Mouse (Mus musculus) monocyte, adult 2 months (primary cell): ENCODE results near the gene Sorl1.
A peak's percentile ranks its signal among the peaks of the same experiment; 100 is the strongest.

ENCODE experiments used
- DNase-seq, 2 experiments: peaks; one replicate each; pipeline ENCODE4 v3.0.0; 2022; ENCODE audit warnings: low spot score in 2 of 2, low read depth in 1 of 2

Sorl1 gene

GRCm38 (mm10) chr9:42019308-42020031 lies 104.6 kb downstream of the Sorl1 start:
- DNase-seq, result no peak

- no peak for DNase-seq
Measured at GRCm38 (mm10) chr9:42008501-42008900, 115.6 kb downstream of the Sorl1 start.

DNA sequence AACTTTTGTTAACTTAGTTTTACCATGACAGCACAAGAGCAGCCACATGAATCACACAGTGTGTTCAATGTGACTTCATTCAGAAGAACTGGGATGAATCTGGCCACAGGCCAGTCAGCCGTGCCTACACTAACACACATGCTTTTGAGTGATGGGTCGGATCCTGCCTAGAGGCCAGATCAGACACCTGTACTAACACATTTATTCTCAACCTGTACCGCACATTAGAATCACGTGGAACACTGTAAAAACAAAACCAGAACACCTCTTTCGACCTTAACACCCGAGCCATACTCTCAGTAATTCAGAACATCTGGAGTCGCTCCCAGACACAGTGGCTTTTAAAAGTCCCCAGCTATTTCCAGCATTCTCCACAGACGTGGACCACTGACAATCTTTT lies 119.0 kb downstream of the Sorl1 start:
- no peak for DNase-seq

GRCm38 (mm10) chr9:42004140-42004539 lies 120.0 kb downstream of the Sorl1 start:
- DNase-seq, result no peak

DNA sequence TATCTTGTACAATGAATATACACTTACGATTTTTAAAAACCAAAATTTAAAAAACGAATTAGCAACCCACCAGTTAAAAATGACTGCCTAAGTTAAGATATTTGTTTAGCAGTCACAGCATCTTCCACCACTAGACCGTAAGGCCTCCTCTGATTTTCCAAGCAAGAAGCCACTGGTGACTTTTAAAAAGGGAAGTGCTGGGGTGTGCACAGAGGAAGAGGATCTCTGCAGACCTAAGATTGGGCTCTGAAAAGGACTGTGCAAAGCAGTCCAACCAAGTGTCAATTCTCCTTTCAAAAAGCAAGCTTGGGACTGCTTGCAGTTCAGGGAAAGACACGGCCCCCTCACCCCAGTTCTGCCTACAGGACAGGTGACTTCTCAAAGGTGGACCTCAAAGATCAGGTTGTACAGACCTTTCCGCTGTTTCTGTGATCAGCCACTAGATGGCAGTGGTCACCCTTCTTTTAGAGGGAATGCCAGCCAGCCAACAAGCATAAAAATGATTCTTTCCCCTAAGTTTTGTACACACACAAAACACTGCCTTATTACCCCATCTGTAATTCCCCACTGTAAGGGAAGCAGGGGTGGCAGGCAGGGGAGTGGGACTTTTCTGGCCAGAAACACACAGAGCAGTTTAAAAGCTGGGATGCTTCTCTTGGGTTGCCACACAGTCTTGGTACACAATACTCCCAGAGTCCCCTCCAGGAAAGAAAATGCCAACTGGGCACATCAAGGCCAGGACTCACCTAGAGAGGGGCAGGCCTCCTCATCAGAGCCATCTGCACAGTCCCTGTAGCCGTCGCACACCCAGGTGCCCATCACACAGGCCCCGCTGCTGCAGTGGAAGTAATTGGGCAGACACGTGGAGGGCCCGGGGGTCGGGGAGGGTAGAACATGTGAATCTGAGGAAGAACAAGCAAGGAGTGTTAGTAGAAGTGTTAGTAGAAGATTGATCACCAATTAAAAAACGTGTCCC lies 124.3 kb downstream of the Sorl1 start:
- peak in 1 of 2 experiments; percentile 16 for DNase-seq

DNA sequence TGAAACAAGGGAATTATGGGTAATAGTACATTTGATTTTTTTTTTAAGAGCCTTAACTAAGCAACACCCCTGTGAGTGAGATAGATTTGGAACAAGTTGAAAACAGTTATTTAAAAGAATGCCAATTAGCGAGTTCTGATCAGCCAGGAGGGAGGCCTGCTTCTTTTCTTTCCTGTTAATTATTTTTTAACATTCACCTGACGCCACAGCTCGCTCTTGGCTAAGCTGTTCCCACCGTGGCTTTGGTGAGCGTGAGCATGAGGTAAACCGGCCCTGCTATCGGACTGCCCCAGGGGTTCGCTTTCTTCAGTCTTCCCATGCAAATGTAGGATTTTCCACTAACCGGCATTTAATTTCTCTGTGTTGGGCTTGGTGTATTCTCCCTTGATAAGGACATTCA lies 128.8 kb downstream of the Sorl1 start:
- DNase-seq, result no peak

DNA sequence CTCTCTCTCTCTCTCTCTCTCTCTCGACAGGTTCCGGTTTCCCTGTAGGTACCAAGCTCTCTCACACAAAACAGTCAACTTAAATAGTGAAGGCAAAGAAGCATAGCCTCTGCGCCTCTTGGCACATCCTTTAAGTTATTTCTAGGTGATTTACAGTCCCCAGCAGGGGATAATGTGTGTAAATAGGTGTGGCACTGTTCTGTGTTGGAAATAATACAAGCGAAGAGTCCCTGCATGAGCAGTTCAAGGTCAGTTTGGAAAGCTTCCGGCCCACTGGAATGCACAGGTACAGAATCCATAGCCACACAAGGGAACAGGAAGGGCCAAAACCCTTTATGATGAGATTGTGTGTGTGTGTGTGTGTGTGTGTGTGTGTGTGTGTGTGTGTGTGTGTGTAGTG lies 130.3 kb downstream of the Sorl1 start:
- no peak for DNase-seq

GRCm38 (mm10) chr9:41992841-41993240 lies 131.3 kb downstream of the Sorl1 start:
- DNase-seq, result no peak

- DNase-seq, result no peak
Measured at GRCm38 (mm10) chr9:41985636-41986035, 138.5 kb downstream of the Sorl1 start.

DNA sequence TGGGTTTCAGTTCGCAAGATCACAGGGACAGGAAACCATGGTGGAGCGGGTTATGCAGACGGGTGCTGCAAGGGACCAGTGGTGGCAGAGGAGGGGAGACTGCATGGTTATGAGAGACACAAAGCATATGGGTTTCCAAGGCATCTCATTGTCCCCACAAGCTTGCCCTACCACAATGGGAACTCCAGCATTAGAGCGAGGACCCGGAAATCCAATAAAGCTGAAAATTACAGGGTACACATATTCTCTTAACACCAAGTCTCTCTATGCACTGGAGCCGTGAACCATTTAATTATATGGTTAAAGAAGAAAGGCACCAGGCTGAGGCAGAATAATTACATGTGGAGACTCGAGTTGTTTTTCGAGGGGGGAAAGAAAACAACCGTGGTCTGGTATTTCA lies 139.0 kb downstream of the Sorl1 start:
- DNase-seq, result no peak

GRCm38 (mm10) chr9:41984306-41984705 lies 139.8 kb downstream of the Sorl1 start:
- DNase-seq, result no peak

DNA sequence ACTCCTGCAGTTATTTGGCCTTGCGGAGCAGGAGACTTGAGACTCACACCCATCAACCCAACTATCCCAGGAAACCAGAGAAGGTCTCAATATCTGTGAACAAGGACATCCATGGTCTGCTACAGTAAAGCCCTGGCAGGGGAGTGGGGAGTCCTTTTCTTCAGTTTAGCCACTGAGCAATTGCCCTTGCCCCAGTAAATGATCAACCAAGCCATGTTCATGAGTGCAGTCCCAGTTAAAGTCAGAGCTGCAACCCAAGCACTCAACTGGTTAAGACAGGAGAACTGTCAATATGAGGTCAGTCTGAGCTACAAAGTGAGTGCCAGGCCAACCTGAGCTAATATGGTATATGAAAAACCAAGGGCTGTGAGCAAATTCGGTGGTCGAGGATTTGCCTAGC lies 140.8 kb downstream of the Sorl1 start:
- no peak for DNase-seq

DNA sequence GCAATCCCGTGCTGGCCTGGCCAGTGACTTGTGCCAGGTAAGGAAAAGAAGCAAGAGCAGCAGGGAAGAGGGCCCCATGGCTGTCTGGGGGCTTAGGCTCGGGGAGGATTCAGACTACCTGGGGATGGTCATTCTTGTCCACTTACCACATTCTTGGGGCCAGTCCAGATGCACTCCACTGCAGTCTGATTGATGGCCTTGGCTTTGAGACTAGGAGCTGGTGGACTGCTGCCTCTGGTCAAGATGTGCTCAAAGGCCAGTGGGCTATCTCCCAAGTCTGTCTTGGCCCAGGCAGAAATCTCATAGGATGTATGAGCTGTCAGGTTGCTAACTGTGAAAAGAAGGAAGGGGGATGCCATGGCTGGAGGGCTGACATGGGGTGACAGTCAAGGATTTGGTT lies 141.3 kb downstream of the Sorl1 start:
- DNase-seq, result no peak

GRCm38 (mm10) chr9:41982023-41982422 lies 142.1 kb downstream of the Sorl1 start:
- no peak for DNase-seq

- DNase-seq, result no peak
Measured at GRCm38 (mm10) chr9:41981306-41981705, 142.8 kb downstream of the Sorl1 start.

- no peak for DNase-seq
Measured at GRCm38 (mm10) chr9:41980796-41981195, 143.3 kb downstream of the Sorl1 start.

- no peak for DNase-seq
Measured at GRCm38 (mm10) chr9:41978366-41978765, 145.7 kb downstream of the Sorl1 start.

GRCm38 (mm10) chr9:41975968-41976367 lies 148.1 kb downstream of the Sorl1 start:
- DNase-seq, result no peak

- no peak for DNase-seq
Measured at GRCm38 (mm10) chr9:41974661-41975060, 149.4 kb downstream of the Sorl1 start.

DNA sequence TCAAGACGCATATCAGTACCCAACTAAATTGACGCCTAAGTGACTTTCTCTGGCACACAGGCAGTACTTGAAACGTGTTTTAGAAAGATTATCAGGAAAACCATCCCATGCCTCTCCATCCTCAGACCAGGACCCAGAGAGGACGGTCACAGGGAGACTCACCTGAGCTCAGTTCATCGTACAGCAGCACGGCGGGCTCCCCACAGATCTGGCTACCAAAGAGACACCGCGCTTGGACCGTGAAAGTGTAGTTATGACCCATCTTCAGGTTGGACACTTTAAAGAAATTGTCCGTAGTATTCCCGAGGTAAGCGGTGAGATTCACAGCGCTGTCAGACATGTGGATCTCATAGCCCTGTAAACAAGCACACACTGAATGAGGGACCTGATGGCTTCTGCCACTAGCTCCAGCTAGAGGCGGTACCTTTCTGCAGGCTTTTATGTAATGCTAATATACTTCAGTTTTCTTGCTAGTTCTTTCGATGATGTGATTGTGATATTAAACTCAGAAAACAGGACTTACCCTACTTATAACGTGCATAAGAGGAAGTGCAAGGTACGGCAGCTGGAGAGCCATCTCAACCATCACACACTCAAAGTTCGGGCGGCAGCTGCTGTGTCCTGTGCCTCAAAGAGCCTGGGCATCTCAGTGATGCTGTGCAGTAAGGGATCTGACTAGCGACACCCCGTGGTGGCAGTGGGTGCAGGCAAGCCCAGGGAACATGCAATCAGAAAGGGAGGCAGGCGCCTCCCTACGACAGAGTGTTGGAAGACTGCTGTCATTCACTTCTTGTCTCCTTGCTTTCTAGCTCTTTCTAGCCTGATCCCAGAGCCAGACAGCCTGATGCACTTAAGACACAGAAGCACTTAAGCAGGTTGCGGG lies 150.1 kb downstream of the Sorl1 start:
- DNase-seq, result no peak

GRCm38 (mm10) chr9:41969961-41970360 lies 154.1 kb downstream of the Sorl1 start:
- no peak for DNase-seq
